Mouse (Mus musculus): ENCODE measurements around the gene Ccdc116.

Ccdc116 gene

DNA sequence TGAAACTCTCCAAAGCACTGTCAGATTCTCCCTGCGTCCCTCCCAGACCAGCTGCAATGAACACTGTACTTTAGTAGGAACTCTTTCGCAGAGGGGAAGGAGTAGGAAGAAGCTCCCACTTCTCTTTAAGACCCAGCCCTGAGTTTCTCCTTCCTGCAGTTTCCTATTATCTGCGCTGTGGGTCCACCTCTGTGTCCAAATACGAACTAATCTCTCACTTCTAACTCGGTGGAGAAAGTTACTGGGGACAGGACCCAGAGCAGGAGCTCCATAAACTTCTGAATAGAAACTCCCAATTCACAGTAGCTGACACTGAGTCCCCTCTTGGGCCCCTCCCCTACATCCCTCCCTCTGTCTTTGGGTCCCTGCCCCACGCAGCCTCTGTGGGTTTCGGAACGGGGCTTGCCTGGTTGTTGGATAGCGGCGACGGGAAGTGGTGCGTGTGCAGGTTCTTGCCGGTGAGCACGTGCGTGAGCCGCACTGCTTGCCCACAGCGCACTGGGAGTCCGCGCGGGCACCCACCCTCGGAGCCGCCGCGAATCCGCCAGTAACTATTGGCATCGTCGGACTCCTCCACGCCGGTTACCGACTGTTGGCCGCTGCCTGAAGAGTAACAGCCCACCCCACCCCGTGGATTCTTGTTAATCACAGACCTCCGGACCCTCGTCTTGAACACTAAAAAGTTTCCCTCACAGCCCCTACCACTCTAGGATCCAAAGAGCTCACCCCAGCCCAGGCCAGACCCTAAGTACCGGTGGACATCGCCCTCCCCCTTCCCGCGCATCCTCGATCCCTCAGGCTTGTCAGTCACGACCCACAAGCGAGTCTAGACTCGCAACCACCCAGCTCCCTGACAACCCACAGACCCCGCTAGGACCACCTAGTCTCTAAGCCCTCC lies 15.6 kb downstream of the Ccdc116 start:
- in situ Hi-C loops (cut with MboI, MseI): no loop called here

DNA sequence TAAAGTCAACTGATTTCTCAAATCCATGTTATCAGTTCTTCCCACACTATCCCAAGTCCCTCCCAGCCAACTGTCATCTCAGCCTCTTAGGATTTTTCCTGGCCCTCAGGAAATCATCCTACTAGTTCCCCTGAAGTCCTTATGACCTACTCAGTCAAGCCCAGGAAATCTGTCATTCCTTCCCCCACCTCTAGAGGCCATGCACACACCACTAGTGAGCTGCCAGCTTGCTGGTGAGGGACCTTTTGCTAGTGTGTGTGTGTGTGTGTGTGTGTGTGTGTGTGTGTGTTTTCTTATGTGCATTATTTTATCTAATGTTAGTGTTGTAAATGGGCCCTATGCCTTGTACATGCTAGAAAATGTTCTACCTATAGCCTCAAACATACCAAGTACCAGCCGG lies 19.7 kb downstream of the Ccdc116 start:
- in situ Hi-C loops (cut with MboI, MseI): no loop called here

DNA sequence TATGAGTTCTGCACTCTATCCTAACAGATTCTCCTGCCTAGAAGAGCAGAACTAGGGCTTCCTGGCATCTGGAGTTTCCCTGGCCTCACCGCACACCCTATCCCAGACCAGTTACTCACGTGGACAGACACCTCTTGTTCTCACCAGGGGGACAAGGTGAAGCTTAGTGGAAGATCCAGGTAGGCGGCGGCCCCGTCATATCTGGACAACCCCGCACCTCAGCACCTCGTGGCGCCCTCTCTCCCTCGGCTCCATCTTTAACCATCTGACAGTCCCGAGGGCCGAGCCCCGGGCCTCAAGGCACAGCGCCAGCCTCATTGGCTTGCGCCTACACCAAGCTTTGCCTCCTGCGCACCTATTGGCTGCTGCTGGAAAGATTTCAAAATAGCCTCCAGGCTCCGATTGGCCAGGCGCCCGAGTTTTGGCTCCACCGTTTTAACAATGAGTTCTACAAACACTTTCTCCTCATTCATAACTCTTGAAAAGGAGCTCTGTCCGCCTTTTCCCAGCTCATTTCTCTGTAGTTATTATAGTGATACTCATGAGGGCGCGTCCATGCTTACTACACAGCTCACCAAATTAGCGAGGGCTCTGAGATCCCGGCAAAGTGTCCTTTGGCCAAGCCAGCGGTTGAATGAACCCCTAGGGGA lies 22.0 kb downstream of the Ccdc116 start, which contains the start of gene 2610318N02Rik:
Gene 2610318N02Rik, minus strand, starts transcription at position 297 of the 650 bp plus-strand sequence.
- in situ Hi-C loops (cut with MboI, MseI): no loop called here

DNA sequence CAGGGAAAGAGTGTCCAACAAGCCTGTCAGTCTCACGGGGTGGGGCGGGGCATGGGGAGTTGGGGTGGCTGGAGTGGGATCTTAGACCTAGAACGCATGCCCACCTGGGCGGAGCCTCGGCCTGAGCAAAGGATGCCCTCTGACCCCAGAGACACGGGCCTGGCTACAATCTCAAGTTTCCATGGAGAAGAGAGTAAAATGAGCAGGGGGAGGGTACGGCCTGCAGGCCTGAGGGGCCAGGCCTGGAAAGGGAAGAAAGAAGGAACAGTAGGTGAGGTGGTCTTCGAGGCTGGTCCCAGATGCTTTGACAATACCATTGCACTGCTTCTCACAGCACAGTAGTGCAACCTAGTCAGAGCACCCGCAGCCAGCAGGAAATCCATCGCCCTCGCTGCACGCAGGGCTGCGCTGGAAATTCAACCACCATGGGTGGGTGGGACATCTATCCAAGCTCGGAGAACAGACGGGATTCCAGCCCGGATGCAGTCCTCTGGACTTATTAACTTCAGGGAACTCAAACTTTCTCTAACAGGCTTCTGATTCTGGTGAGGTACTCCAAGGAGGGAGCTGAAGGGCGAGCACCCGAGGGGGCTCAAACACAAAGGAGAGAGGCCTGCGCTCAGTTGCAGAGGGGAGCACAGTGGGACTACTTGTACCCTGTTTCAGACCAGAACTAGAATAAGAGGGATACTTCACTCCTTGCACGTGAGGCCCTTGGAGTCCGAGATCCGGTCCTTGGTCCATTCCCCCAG lies 22.7 kb downstream of the Ccdc116 start:
- in situ Hi-C loops (cut with MboI, MseI): no loop called here

DNA sequence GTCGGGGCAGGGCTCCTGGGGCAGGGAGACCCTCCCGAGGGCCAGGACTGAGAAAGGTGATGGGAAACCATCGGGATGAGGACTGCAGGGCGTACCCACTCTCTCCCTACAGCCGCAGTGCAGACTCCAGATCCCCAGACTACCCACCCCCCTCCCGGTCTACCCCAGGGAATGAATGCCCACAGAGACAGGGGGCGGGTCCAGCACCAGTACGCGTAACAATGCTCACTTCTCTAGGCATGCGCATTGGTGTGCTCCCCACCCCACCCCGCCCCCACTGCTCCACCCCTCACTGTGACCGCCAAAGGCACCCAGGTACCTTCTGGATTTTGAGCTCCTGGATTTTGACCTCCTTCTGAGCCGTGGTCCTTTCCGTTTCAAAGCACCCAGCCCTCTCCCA lies 25.5 kb downstream of the Ccdc116 start:
- in situ Hi-C loops (cut with MboI, MseI): no loop called here

DNA sequence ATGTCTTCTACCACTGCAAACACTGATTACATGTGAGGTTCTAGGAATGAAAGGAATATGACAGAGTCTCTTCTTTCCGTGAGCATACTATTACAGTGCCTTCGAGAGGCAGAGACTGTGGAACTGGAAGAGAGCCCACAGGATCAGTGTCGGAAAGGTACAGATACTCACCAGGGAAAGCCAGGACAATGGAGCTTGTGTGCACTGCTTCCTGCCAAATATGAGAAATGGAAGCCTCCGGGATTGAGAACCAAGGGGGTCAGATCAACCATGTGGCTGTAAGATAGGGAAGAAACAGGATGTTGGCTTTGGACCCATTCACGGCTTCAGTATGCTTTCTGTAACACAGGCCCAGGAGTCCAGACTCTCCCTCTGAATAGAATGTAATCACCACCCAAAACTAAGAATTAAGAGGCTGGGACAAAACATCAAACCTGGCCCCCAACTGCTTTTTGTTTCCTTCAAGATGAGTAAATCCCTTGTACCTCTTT lies 29.7 kb downstream of the Ccdc116 start:
- in situ Hi-C loops (cut with MboI, MseI): no loop called here

DNA sequence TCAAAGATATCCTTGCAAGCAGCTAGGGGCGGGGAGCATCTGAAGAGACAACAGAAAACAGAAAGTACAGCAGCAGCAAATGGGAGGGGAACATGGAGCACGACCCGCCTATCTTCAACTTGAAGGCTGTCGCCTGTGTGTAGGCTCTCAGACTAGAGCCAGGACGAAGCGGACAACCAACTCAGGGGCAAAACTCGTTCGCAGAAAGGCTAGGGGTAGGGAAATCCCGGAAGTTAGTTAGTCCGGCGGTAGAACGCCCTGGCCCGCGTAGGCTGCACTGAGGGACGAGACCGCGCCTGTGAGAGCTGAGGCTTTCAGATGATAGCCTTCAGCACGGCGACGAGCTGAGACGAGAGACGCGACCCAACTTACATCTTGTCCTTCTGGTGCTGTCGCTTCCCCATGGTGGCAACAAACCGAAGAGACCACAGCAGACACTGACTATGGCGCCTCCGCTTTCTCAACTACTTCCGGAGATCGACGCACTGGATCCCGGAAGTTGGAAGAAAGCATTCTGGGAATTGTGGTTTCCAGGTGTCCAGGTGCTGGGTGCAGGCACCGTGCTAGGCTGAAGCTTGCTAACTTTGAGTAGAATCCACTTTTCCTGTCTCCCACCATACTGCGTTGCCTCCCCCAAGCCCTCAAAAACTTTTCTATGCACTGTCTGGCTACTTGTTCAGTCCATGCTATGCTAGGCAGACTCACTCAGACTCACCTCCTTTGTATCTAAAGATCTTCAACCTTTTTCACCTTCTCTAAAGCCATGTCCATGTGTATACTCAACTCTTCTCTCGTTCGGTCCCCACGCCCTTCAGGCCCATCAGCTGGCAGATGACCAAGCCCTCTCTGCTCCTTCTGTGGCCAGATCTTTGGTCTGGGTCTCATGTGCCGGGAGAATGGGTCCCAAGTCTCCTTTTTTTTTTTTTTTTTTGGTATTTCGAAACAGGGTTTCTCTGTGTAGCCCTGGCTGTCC lies 36.0 kb downstream of the Ccdc116 start, which contains the start of gene Ppil2:
Gene Ppil2, minus strand, starts transcription at position 487 of the 973 bp plus-strand sequence.
- in situ Hi-C loops (cut with MboI, MseI): no loop called here

DNA sequence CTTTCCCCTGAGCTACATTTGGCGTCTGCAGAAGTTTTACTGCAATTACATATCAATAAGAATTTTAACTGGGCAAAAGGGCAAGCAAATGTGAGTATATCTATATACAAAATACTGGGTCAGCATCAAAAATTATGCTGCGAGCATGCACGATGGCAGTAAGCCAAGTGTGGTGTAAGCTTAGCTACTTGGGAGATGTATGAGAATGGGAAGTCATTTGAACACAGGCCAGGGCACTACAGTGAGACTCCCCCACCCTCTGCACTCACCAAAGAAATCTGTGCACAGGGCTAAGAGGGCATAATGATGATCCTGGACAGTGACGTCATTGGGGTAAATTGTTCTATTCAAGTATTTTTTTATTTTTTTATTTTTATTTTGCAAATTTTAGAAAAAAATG lies 42.4 kb downstream of the Ccdc116 start:
- in situ Hi-C loops (cut with MboI, MseI): no loop called here

DNA sequence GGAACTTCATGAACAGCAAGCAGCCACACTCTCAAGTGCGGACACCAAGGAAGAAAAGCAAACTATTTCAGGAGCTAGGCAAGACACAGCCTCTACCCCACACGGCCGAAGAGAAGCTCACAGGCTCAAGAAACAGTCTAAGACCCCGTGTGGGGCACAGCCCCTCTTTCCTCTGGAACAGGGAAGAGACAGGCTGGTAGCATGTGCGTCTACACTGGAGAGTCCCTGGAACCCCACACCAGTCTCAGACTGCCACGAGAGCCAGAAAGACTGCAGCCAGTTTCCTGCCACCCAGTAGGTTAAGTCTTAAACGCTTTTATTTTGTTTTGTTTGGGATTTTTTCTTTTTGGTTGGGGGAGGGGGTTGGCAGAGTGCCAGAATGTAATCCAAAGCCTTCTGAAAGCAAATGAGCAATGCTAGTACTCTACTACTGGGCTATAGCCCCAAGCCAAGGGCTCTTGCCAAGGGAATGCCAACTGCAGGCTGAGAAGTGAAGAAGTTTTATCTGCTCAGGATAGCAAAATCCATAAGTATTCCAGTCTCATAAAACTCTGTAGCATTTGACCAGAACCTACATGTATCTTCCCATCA lies 44.3 kb downstream of the Ccdc116 start:
- in situ Hi-C loops (cut with MboI, MseI): no loop called here

DNA sequence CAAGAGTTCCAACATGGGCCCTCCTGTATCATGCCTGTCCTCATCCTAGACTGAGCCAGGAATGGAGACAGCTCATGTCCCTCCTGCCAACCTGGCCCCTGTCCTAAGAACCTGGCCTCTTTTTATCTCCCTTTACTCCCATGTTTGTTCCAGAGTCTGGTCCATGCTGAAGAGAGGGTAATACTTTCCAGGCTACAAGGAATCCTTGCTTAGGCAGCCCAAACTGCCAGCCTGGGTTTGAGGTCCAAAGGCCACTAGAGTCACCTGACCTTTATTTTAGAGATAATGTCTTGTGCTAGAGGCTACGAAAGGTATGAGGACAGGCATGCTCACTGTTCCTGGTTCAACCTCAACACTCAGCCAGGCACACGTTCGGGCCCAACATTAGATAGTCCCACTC lies 50.1 kb downstream of the Ccdc116 start:
- in situ Hi-C loops (cut with MboI, MseI): no loop called here

Measured in T-helper 1 cell (primary cell).